Mouse (Mus musculus): ENCODE measurements around the gene Carns1. TPM values are rescaled to one million over a fixed set of nuclear protein-coding genes. Genes with fewer than 3 reads are reported as not detected.

Gene Carns1
- polyA plus RNA-seq (2012; ENCODE audit: low replicate concordance), result 40.4 and 54.0 TPM in 2 replicates

GRCm38 (mm10) chr19:4175368-4175947 lies at the start of gene Carns1:
Carns1 (minus strand) TSS chr19:4175479.

GRCm38 (mm10) chr19:4214071-4214770 lies 38.9 kb upstream of the Carns1 start, which contains the start of the genes Clcf1 and AC109138.7:
Clcf1 (plus strand) TSS chr19:4214238.
AC109138.7 (plus strand) TSS chr19:4214357.

GRCm38 (mm10) chr19:4201291-4201909 lies 26.1 kb upstream of the Carns1 start, which contains the start of gene Rad9a:
Rad9a (minus strand) TSS chr19:4201662.

GRCm38 (mm10) chr19:4191528-4192250 lies 16.4 kb upstream of the Carns1 start, which contains the start of gene Ppp1ca:
Ppp1ca (plus strand) TSS chr19:4192065.

GRCm38 (mm10) chr19:4190831-4191334 lies 15.6 kb upstream of the Carns1 start, which contains the start of gene Tbc1d10c:
Tbc1d10c (minus strand) TSS chr19:4191284.

GRCm38 (mm10) chr19:4162646-4163542 lies 12.4 kb downstream of the Carns1 start, which contains the start of gene Rps6kb2:
Rps6kb2 (minus strand) TSS chr19:4163354.

GRCm38 (mm10) chr19:4153232-4153654 lies 22.0 kb downstream of the Carns1 start, which contains the start of gene Ptprcap:
Ptprcap (plus strand) TSS chr19:4153604.

GRCm38 (mm10) chr19:4148491-4148806 lies 26.8 kb downstream of the Carns1 start, which contains the start of gene Coro1b:
Coro1b (plus strand) TSS chr19:4148619.

GRCm38 (mm10) chr19:4143759-4144268 lies 31.5 kb downstream of the Carns1 start, which contains the start of gene Cabp4:
Cabp4 (minus strand) TSS chr19:4144033.

GRCm38 (mm10) chr19:4139446-4139845 lies 35.8 kb downstream of the Carns1 start, which contains the start of gene Gpr152:
Gpr152 (plus strand) TSS chr19:4139787.

GRCm38 (mm10) chr19:4125741-4126696 lies 49.3 kb downstream of the Carns1 start, which contains the start of gene Aip:
Aip (minus strand) TSS chr19:4125858.

Other genes with a start within 250 kb of the Carns1 start
- 12.9 and 17.0 TPM in 2 replicates for gene Aldh3b1, start 245.7 kb downstream of the Carns1 start, polyA plus RNA-seq (2012; ENCODE audit: low replicate concordance)
- 560 and 780 TPM in 2 replicates for gene Unc93b1, start 240.3 kb downstream of the Carns1 start, polyA plus RNA-seq (2012; ENCODE audit: low replicate concordance)
- gene Aldh3b3, start 216.8 kb downstream of the Carns1 start, polyA plus RNA-seq (2012; ENCODE audit: low replicate concordance), result 0.03 TPM in 1 of 2 replicates, not detected in the other
- gene Aldh3b2, start 203.2 kb downstream of the Carns1 start, polyA plus RNA-seq (2012; ENCODE audit: low replicate concordance), result 0.14 and 1.1 TPM in 2 replicates
- 0.24 and 2.2 TPM in 2 replicates for gene Acy3, start 188.9 kb downstream of the Carns1 start, polyA plus RNA-seq (2012; ENCODE audit: low replicate concordance)
- gene Tbx10, start 182.7 kb downstream of the Carns1 start, polyA plus RNA-seq (2012; ENCODE audit: low replicate concordance), result not detected in 2 replicates
- gene Nudt8, start 174.9 kb downstream of the Carns1 start, polyA plus RNA-seq (2012; ENCODE audit: low replicate concordance), result 15.0 and 27.5 TPM in 2 replicates
- 6.1 and 8.0 TPM in 2 replicates for gene Gm49405, start 174.9 kb downstream of the Carns1 start, polyA plus RNA-seq (2012; ENCODE audit: low replicate concordance)
- 8.9 and 23.7 TPM in 2 replicates for gene Doc2g, start 172.2 kb downstream of the Carns1 start, polyA plus RNA-seq (2012; ENCODE audit: low replicate concordance)
- 57.0 and 132 TPM in 2 replicates for gene Ndufv1, start 162.7 kb downstream of the Carns1 start, polyA plus RNA-seq (2012; ENCODE audit: low replicate concordance)
- gene Gstp1, start 137.5 kb downstream of the Carns1 start, polyA plus RNA-seq (2012; ENCODE audit: low replicate concordance), result 64.6 and 210 TPM in 2 replicates
- gene Gstp2, start 129.5 kb downstream of the Carns1 start, polyA plus RNA-seq (2012; ENCODE audit: low replicate concordance), result 0.47 and 0.56 TPM in 2 replicates
- 8.4 and 10.8 TPM in 2 replicates for gene Gstp3, start 115.9 kb downstream of the Carns1 start, polyA plus RNA-seq (2012; ENCODE audit: low replicate concordance)
- not detected in 2 replicates for gene Cabp2, start 93.9 kb downstream of the Carns1 start, polyA plus RNA-seq (2012; ENCODE audit: low replicate concordance)
- 251 and 401 TPM in 2 replicates for gene Cdk2ap2, start 78.3 kb downstream of the Carns1 start, polyA plus RNA-seq (2012; ENCODE audit: low replicate concordance)
- gene Pitpnm1, start 75.5 kb downstream of the Carns1 start, polyA plus RNA-seq (2012; ENCODE audit: low replicate concordance), result 226 and 266 TPM in 2 replicates
- gene Aip, start 49.6 kb downstream of the Carns1 start, polyA plus RNA-seq (2012; ENCODE audit: low replicate concordance), result 166 and 283 TPM in 2 replicates
- gene Gpr152, start 35.7 kb downstream of the Carns1 start, polyA plus RNA-seq (2012; ENCODE audit: low replicate concordance), result 0.06 TPM in 1 of 2 replicates, not detected in the other
- 2.9 and 3.2 TPM in 2 replicates for gene Cabp4, start 31.4 kb downstream of the Carns1 start, polyA plus RNA-seq (2012; ENCODE audit: low replicate concordance)
- 197 and 258 TPM in 2 replicates for gene Coro1b, start 26.9 kb downstream of the Carns1 start, polyA plus RNA-seq (2012; ENCODE audit: low replicate concordance)
- gene Ptprcap, start 21.9 kb downstream of the Carns1 start, polyA plus RNA-seq (2012; ENCODE audit: low replicate concordance), result 1,796 and 2,730 TPM in 2 replicates
- 46.3 and 105 TPM in 2 replicates for gene Rps6kb2, start 12.1 kb downstream of the Carns1 start, polyA plus RNA-seq (2012; ENCODE audit: low replicate concordance)
- 638 and 694 TPM in 2 replicates for gene Tbc1d10c, start 15.8 kb upstream of the Carns1 start, polyA plus RNA-seq (2012; ENCODE audit: low replicate concordance)
- 456 and 607 TPM in 2 replicates for gene Ppp1ca, start 16.6 kb upstream of the Carns1 start, polyA plus RNA-seq (2012; ENCODE audit: low replicate concordance)
- gene Rad9a, start 26.2 kb upstream of the Carns1 start, polyA plus RNA-seq (2012; ENCODE audit: low replicate concordance), result 45.2 and 49.9 TPM in 2 replicates
- 130 and 210 TPM in 2 replicates for gene Clcf1, start 38.8 kb upstream of the Carns1 start, polyA plus RNA-seq (2012; ENCODE audit: low replicate concordance)
- 0.75 and 163 TPM in 2 replicates for gene AC109138.7, start 38.9 kb upstream of the Carns1 start, polyA plus RNA-seq (2012; ENCODE audit: low replicate concordance)
- 157 and 158 TPM in 2 replicates for gene Pold4, start 56.4 kb upstream of the Carns1 start, polyA plus RNA-seq (2012; ENCODE audit: low replicate concordance)
- gene Ssh3, start 93.7 kb upstream of the Carns1 start, polyA plus RNA-seq (2012; ENCODE audit: low replicate concordance), result 27.8 and 60.7 TPM in 2 replicates
- 25.1 and 46.7 TPM in 2 replicates for gene Ankrd13d, start 107.7 kb upstream of the Carns1 start, polyA plus RNA-seq (2012; ENCODE audit: low replicate concordance)
- 1,315 and 1,512 TPM in 2 replicates for gene Grk2, start 130.7 kb upstream of the Carns1 start, polyA plus RNA-seq (2012; ENCODE audit: low replicate concordance)
- gene Kdm2a, start 222.8 kb upstream of the Carns1 start, polyA plus RNA-seq (2012; ENCODE audit: low replicate concordance), result 87.2 and 104 TPM in 2 replicates

Measured in hematopoietic multipotent progenitor cell, adult 10-12 weeks (in vitro differentiated cells).